Mouse (Mus musculus) embryo, embryonic 11 days (tissue): ENCODE measurements at regions not wholly inside any gene's neighbourhood (a gene's known extent, or its start where the extent isn't known, plus 50 kb on each side); places are given as distances from the start of the nearest gene placed in this dataset.

Experiments used
- DNase-seq: peaks from one replicate; pipeline ENCODE4 v3.0.0-alpha.2; 2015

- DNase-seq, result no peak
Observed at GRCm38 (mm10) chr4:105972736-105973135, 183.1 kb downstream of the Gm12728 start.

GRCm38 (mm10) chr4:105973769-105974397, 184.2 kb downstream of the Gm12728 start:
- no peak for DNase-seq

GRCm38 (mm10) chr4:105974948-105975347, 185.3 kb downstream of the Gm12728 start:
- no peak for DNase-seq

- DNase-seq, result no peak
Observed at GRCm38 (mm10) chr4:105979048-105979447, 189.4 kb downstream of the Gm12728 start.

- no peak for DNase-seq
Observed at GRCm38 (mm10) chr4:105983018-105983417, 193.3 kb downstream of the Gm12728 start.

GRCm38 (mm10) chr4:105987963-105988602, 198.4 kb downstream of the Gm12728 start:
- no peak for DNase-seq

GRCm38 (mm10) chr4:105992581-105993127, 203.0 kb downstream of the Gm12728 start:
- DNase-seq, result no peak

- DNase-seq, result peak; percentile 28
Observed at GRCm38 (mm10) chr4:105994390-105994798, 204.7 kb downstream of the Gm12728 start.

GRCm38 (mm10) chr4:105996060-105996459, 206.4 kb downstream of the Gm12728 start:
- no peak for DNase-seq

- no peak for DNase-seq
Observed at GRCm38 (mm10) chr4:105996893-105997630, 207.4 kb downstream of the Gm12728 start.

GRCm38 (mm10) chr4:106002516-106002915, 212.8 kb downstream of the Gm12728 start:
- DNase-seq, result no peak

- no peak for DNase-seq
Observed at GRCm38 (mm10) chr4:106005936-106006335, 216.3 kb downstream of the Gm12728 start.

GRCm38 (mm10) chr4:106007334-106008190, 217.9 kb downstream of the Gm12728 start:
- DNase-seq, result no peak

GRCm38 (mm10) chr4:106017065-106017646, 227.5 kb downstream of the Gm12728 start:
- no peak for DNase-seq

GRCm38 (mm10) chr4:106018936-106019335, 229.3 kb downstream of the Gm12728 start:
- DNase-seq, result no peak

GRCm38 (mm10) chr4:106020338-106020737, 230.7 kb downstream of the Gm12728 start:
- DNase-seq, result no peak

GRCm38 (mm10) chr4:106024591-106024990, 234.9 kb downstream of the Gm12728 start:
- DNase-seq, result no peak

- peak; percentile 57 for DNase-seq
Observed at GRCm38 (mm10) chr4:106025966-106026637, 236.4 kb downstream of the Gm12728 start.

GRCm38 (mm10) chr4:106040376-106040775, 250.7 kb downstream of the Gm12728 start:
- DNase-seq, result peak; percentile 39

- no peak for DNase-seq
Observed at GRCm38 (mm10) chr4:106042456-106042855, 252.8 kb downstream of the Gm12728 start.

- DNase-seq, result no peak
Observed at GRCm38 (mm10) chr4:106043661-106044060, 254.0 kb downstream of the Gm12728 start.

GRCm38 (mm10) chr4:106048053-106048452, 258.4 kb downstream of the Gm12728 start:
- DNase-seq, result no peak
